Mouse (Mus musculus): ENCODE data around the gene Olfr1066.
"Not testable (repeated sequence)": the region's sequence is repeated elsewhere in the genome, so short reads cannot be mapped to it uniquely, and the experiment has no call there.

The Olfr1066 gene

GRCm38 (mm10) chr2:86456169-86456568 is at the start of gene Olfr1066:
Gene Olfr1066, minus strand, starts transcription at chr2:86456269.
- no peak for DNase-seq (ENCODE audit: low spot score)

- no peak for DNase-seq (ENCODE audit: low spot score)
These were observed 31.2 kb upstream of the Olfr1066 start, which contains the start of gene Olfr228 for GRCm38 (mm10) chr2:86487286-86487685. Gene Olfr228, minus strand, starts transcription at chr2:86487386.

- peak; percentile 28 for DNase-seq (ENCODE audit: low spot score)
These were observed 8.5 kb upstream of the Olfr1066 start for GRCm38 (mm10) chr2:86464442-86465109.

- DNase-seq (ENCODE audit: low spot score), result no peak
These were observed 4.4 kb upstream of the Olfr1066 start for GRCm38 (mm10) chr2:86460434-86460833.

DNA sequence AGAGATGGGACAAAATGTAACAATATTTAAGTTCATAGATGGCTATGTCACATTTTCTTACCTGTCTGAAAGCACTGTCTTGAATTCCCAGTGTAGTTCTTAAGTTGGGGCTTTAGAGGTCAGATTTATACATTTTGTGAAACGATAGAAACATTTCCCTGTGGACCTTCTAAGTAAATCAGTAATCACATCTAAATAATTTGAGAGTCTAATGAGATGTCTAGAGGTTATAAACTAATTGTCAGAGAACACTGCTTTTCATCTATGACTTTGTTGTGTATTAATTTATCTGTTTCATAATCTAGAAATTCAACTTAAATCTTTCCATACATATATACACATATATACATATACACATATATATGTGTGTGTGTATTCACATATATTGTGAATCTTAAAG is 5.6 kb downstream of the Olfr1066 start, which contains the start of gene Olfr1065:
Olfr1065 (minus strand) TSS at position 101 of the 400 bp plus-strand sequence.
- not testable (repeated sequence) for DNase-seq (ENCODE audit: low spot score)

DNA sequence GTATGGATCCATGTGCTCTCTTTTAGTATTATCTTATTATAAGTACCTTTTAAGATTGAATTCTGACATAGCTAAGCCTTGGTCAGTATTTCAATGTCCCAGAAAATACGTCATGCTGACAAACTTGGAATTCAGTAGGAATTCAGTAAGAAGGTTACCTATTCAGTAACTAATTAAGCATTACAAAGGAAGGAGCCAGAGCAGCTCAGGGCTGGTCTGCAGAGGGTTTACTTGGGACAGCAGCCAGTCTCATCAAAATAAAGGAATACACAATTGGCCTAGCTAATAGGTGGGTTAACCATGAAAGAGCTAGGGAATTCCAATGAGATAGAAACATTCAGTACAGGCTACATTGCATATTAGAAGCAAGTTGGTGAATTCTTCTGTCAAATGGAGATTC is 14.0 kb downstream of the Olfr1066 start:
- not testable (repeated sequence) for DNase-seq (ENCODE audit: low spot score)

DNA sequence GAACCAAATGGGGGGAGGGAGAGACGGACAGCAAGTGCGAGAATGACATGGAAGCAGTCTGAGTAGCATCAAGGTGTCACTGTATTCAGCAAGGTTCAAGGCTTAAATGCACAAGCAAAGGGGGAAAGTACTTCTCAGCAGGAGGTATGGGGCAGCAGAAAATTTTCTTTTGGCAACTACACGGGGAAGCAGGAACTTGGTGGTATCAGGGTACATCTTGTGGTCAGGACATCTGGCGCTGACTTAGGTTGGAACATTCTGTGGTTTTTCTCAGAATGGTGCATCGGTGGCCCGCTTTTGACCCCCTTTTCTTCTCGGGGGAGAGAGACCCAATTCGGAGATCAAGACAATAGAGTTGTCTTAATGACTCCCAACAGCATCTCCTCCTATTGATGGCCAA is 27.6 kb downstream of the Olfr1066 start:
- DNase-seq (ENCODE audit: low spot score), result not testable (repeated sequence)

DNA sequence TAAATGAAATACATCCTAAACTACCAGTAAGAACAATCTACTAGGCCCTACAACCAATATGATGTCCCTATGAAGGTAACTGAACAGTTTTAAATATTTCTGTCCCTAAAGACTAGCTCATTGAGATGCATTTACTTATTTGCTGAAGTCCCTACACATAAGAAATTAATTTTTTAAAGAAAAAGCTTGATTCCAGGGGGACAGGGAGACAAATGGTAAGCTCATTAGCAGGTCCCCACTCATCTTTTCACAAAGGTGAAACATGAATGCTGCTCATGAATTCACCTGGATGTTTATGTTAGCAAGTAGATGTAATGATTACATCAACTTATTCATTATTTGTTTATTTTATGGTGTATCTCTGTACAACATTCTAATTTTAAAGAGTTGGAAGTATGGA is 29.4 kb downstream of the Olfr1066 start, which contains the start of gene Olfr1062:
Olfr1062 (minus strand) TSS at position 101 of the 400 bp plus-strand sequence.
- not testable (repeated sequence) for DNase-seq (ENCODE audit: low spot score)

DNA sequence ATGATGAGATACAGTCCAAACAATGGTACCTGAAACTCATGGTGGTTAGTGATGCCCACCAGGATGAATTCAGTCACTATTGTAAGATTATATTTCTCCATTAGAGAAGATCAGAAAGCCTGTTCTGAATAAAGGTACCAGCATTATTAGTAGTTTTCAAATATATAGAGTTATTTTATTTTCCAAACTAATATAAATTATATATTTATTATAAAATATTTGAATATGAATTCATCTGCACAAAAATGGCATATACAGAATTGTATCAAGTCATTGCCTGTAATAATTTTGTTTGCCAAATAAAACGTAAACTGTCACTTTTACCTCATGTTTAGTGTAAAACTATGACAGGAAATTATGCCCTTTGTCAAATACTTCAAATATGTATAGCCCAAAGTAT is 42.1 kb downstream of the Olfr1066 start, which contains the start of gene Olfr1061:
Olfr1061 (minus strand) TSS at position 101 of the 400 bp plus-strand sequence.
- no peak for DNase-seq (ENCODE audit: low spot score)

Measured in urinary bladder, postnatal 14 days (tissue).